Mouse (Mus musculus) naive thymus-derived CD4-positive, alpha-beta T cell, adult 2 months (primary cell): ENCODE measurements at regions not wholly inside any gene's neighbourhood (a gene's known extent, or its start where the extent isn't known, plus 50 kb on each side); places are given as distances from the start of the nearest gene placed in this dataset.
"Not testable (repeated sequence)": the region's sequence is repeated elsewhere in the genome, so short reads cannot be mapped to it uniquely, and the experiment has no call there.

ENCODE experiments used
- DNase-seq: peaks from one replicate; pipeline ENCODE4 v3.0.0-alpha.2; 2011; ENCODE audit warnings: low read depth

- no peak for DNase-seq
Observed at GRCm38 (mm10) chr16:29917989-29918388, 146.2 kb upstream of the Hes1 start.

GRCm38 (mm10) chr16:29918396-29918795, 145.8 kb upstream of the Hes1 start:
- no peak for DNase-seq

- DNase-seq: no peak
Observed at GRCm38 (mm10) chr16:29920940-29921339, 143.2 kb upstream of the Hes1 start.

DNA sequence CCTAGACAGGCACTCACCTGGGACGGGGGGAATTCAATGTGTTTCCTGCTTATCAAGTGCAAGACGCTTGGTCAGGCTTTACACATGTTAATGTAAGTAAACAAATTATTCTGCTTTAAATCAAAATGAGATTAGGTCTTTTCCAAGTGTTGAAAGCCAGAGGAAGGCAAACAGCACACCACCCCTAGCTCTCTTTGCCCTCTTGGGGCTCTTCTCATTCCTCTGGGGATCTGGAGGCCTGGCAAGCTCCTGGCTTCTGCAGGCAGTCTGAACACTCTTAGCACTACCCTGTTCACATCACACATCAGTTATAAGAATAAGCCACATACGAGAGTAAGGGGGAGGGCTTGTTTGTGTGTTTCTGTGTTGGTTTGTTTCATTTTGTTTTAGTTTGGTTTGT, 142.8 kb upstream of the Hes1 start:
- DNase-seq: no peak

GRCm38 (mm10) chr16:29927276-29927675, 136.9 kb upstream of the Hes1 start:
- not testable (repeated sequence) for DNase-seq

DNA sequence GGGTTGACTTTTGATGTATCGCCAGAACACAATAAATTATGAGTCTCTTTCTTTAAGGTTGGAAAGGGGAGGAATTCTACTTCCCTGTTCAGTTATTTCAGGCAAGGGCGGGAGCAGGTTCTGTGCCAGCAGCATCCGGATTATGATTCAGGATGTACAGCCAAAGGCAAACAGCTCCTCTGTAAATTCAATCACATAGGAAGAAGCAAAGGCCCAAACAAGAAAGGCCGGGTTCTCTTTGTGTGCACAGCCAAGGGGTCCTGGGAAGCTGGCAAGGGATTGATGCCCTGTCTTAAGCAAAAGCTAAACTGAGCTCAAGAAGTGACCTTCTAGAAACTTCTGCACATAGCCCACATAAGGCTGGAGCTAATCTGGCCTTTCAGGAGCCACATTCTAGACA, 135.9 kb upstream of the Hes1 start:
- DNase-seq: no peak

- DNase-seq: no peak
Observed at GRCm38 (mm10) chr16:29931746-29932351, 132.3 kb upstream of the Hes1 start.

GRCm38 (mm10) chr16:29934649-29935048, 129.5 kb upstream of the Hes1 start:
- no peak for DNase-seq

DNA sequence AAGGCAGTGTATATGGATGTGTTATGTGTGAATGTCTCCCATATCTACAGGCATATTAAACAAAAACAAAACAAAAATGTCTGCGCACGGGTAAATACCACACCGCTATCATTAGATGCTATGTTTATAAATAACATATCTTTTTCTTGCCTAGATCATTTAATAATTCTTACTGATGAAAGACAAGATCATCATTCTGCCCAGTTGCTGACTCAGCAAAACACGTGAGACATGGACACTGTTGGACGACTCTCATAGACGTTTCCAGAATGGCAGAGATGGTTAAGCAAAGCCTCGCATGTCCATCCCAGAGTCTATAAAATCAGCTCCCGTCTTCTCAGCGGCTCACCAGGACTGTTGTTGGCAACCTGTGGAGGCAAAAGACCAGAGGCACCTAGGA, 125.5 kb upstream of the Hes1 start:
- DNase-seq: no peak

DNA sequence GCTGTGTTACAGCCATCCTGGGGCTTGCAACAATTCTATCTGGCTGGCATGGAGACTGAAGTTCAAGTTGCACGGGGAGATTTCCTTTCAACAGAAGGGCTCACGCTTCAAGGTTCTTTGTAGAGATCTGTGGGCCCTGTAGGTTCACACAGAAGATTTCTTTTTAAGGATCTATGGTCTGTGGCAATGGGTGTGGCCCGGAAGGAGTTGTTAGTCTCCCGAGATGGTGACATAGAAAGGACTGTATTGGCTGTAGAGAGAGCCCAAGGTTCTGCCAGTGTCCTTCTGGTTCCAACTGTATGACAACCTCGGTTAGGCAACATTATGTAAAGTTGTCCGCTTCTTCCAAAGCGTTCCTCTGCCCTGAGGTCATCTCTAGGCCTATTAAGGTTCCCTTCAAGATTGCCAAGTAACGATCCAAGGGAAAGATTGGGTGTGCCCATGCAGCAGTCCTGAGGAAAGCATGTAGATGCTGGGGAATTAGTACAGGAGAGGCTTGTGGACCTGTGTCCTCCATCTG, 124.8 kb upstream of the Hes1 start:
- no peak for DNase-seq

DNA sequence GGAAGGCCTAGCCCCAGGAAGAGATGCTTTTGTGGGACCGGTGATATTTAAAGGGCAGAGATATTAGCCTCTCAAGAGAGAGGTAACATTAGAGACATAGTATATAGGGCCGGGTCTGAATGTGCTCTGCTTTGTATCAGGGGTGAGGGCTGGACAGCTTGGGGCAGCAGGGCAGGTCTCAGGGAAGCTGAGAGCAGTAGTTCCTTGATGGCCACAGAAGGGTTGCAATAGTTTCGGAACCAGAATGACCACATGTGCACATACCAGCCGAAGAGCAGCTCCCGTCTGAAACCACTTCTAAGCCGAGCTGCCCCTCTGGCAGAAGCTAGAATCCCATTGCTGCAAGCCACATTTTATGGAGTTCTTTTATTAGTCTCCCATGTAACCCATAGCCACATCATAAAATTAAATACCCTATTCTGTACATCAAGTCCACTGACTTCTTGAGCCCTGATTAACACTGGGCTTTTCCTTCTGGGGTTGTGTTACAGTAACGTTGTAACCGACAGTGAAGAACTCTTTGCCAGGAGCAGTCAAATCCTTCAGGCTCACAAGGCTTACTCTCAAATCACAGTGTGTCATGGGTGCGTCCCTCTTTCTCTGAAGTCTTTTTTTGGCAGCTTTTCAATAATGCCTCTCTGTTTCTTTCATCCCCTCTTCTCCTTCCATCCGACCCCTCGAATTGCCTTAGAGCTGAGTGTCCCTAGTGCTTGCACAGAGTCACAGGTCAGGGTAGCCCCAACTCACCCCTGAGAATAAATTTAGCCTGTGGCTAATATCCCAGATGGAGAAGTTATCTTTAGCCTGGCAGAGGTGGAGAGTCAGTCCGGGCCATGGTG, 124.1 kb upstream of the Hes1 start:
- no peak for DNase-seq

DNA sequence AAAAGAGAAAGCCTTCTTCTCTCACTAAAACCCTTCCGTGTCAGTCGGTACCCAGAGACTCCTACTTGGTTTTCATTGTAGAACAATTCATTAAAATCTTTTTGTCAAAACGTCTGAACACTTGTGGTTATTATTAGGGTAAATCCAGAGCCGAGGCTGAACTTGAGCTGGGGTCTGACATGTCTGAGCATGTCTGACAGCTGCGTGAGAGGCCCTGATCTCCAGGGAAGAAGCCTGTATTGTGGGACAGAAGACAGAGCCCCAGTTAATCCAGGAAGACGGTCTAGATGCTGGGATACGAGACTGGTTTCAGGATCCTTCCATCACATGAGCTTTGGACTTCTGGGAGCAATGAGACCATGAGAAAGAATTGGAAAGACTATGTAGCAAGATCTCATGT, 122.1 kb upstream of the Hes1 start:
- no peak for DNase-seq

DNA sequence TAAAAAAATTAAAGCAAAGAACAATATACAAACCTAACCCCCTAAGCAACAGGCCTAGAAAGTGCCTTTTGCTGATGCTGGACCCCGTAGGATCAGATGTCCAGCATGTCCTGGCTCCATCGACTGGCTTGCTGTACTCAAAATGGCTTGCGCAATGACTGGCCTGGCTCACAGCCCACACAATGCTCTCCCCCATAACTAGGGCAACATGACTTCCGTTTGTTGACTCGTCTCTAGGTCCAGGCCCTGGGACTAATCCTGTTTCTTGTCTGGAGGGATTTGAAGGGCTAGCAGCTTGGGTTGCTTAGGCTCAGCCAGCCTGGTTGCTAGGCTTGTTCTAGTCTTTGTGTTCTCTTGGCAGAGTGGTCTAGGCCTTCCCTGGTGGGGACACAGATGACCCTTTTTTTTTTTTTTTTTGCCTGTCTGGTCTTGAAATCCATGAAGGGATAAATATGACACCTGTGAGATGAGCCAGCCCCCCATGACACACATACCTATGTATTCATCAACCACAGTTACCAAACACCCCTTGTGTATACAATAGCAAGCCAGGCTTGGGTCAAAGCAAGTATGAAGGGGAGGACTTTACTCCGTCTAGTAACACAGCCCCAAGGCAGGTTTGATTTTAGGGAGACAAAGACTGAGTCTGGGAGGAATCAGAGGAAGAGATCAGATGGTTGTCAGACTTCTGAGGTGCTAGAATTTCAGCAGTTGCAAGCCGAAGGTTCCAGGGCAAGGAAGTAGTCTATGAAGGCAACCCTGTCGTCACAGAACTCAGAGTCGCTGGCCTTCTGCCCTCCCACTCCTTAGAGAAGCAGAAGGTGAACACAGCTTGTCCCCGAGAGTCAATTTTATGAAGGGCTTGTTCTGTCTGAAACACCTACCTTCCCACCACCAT, 120.0 kb upstream of the Hes1 start:
- DNase-seq: no peak

DNA sequence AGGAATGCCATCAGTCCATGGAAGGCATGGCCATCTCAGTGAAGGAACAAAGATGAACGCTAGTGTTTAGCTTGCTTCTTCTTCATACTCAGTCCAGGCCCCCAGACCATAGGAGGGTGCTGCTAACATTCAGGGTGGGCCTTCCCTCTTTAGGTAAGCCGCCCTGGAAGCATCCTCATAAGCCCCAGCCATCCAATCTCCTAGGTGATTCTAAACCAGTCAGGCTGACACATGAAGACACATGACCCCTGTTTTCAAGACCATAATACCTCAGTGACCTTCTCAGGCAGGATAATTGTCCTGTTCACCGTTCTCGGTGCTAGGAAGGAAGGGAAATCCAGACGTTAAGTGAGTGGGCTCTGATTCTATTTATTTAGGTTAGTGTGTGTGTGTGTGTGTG, 119.2 kb upstream of the Hes1 start:
- DNase-seq: no peak

DNA sequence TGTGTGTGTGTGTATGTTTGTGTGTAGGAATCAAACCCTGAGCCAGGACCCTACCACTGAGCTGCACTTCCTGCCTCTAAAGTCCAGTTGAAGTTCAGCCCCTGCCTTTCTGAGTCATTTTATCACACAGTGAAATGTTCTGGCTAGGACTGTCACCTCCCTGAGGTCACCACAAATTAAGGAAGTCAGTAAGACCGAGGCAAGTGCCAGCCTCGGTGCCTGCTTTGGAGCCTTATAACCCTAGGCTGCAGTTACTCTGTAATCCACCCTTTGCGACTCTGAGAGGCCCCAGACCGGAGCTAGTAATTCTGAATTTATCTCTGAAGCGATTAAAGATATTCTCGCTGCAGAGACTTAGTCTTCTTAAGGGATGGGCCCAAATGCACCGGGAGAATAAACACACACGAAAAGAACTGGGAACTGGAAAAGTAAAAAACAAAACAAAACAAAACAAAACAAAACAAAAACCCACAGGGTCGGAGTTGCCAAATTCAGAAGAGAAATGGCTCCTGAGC, 118.8 kb upstream of the Hes1 start:
- no peak for DNase-seq

DNA sequence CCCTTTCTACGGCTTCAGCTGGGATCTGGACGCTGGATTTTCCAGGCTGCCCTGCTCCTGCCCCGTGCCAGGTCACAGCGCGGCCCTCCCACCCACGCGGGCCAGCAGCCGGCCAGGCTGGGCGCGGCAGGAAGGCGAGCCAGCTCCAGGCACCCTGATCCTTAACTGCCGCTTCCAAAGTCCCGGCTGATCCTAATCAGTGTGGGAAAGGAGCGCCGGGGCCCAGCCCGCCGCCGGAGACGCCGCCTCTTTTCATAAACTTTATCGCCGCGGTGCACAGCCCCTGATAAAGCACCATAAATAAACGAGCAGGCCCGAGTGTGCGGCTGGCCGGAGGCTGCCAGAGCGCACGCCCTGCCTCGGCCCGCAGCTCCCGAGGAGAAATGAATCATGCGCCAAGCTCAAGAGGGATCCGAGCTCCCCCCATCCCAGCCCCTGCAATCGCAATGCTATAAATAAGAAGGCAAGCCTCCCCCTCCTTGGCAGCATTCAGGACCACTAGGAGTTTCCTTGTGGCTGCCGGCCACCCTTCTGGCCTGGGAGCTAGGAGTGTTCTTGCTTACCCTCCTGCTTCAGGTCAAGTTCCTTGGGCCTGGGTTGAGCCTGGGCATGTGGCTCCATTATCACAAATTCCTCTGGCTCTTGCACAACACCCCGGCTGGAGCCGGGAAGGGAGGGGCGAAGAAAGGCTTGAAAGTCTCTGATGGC, 118.1 kb upstream of the Hes1 start:
- no peak for DNase-seq

- no peak for DNase-seq
Observed at GRCm38 (mm10) chr16:29946966-29947365, 117.2 kb upstream of the Hes1 start.

- no peak for DNase-seq
Observed at GRCm38 (mm10) chr16:29947670-29948069, 116.5 kb upstream of the Hes1 start.

GRCm38 (mm10) chr16:29950136-29950535, 114.0 kb upstream of the Hes1 start:
- no peak for DNase-seq

- DNase-seq: no peak
Observed at GRCm38 (mm10) chr16:29950791-29951190, 113.4 kb upstream of the Hes1 start.

GRCm38 (mm10) chr16:29954700-29955099, 109.5 kb upstream of the Hes1 start:
- DNase-seq: no peak

GRCm38 (mm10) chr16:29956904-29957303, 107.3 kb upstream of the Hes1 start:
- DNase-seq: no peak
